Mouse (Mus musculus) cerebellum, adult 2 months (tissue): ENCODE data around the gene Lman1l. TPM values are rescaled to one million over a fixed set of nuclear protein-coding genes. Genes with fewer than 3 reads are reported as not detected.

Source experiments
- DNase-seq, 2 experiments: peaks; one replicate each; pipeline ENCODE4 v3.0.0; 2021
- H3K27ac ChIP-seq: fragments of 200-500 bp; 2 replicates; pipeline ENCODE4 v1.5.1; 2012; ENCODE audit warnings: low read length, control low read depth, inconsistent platforms; ENCODE audit not compliant: insufficient read depth
- H3K27me3 ChIP-seq: fragments of 200-500 bp; 2 replicates; pipeline ENCODE4 v1.6.1; 2012; ENCODE audit warnings: inconsistent platforms, mild to moderate bottlenecking, low read length, moderate library complexity; ENCODE audit not compliant: control insufficient read depth, insufficient read depth
- H3K4me1 ChIP-seq: fragments of 200-500 bp; 2 replicates; pipeline ENCODE4 v1.6.1; 2011; ENCODE audit warnings: low read length; ENCODE audit not compliant: control insufficient read depth, insufficient read depth
- H3K4me3 ChIP-seq: fragments of 200-500 bp; replicated peaks from 2 replicates; pipeline ENCODE3; 2011; ENCODE audit warnings: mild to moderate bottlenecking, low read depth, low read length, control low read depth; ENCODE audit not compliant: insufficient read depth
- CTCF ChIP-seq: fragments of 200-500 bp; IDR thresholded peaks from 2 replicates; pipeline ENCODE4 v1.5.1; 2011; ENCODE audit warnings: low read depth, mild to moderate bottlenecking, control low read depth, low read length, moderate library complexity, borderline replicate concordance; ENCODE audit not compliant: insufficient read depth
- POLR2A ChIP-seq: fragments of 200-500 bp; IDR thresholded peaks from 2 replicates; pipeline ENCODE4 v1.6.1; 2011; ENCODE audit warnings: low read length, control low read depth, borderline replicate concordance; ENCODE audit not compliant: insufficient read depth
- WGBS: fragments of 180-500 bp; shearing (Covaris S2); methylation state at CpG from one replicate; pipeline ENCODE4 v1.1.7; 2018; 5-methylcytosine and 5-hydroxymethylcytosine counted together
- polyA plus RNA-seq: library from polyadenylated mRNA; depleted of rRNA; stranded (reverse); fragments of >200 nt; gene quantifications from 2 replicates; pipeline ENCODE4 v1.2.3, GENCODE M21; 2012

The Lman1l gene
- polyA plus RNA-seq, 1 experiment = not detected

DNA sequence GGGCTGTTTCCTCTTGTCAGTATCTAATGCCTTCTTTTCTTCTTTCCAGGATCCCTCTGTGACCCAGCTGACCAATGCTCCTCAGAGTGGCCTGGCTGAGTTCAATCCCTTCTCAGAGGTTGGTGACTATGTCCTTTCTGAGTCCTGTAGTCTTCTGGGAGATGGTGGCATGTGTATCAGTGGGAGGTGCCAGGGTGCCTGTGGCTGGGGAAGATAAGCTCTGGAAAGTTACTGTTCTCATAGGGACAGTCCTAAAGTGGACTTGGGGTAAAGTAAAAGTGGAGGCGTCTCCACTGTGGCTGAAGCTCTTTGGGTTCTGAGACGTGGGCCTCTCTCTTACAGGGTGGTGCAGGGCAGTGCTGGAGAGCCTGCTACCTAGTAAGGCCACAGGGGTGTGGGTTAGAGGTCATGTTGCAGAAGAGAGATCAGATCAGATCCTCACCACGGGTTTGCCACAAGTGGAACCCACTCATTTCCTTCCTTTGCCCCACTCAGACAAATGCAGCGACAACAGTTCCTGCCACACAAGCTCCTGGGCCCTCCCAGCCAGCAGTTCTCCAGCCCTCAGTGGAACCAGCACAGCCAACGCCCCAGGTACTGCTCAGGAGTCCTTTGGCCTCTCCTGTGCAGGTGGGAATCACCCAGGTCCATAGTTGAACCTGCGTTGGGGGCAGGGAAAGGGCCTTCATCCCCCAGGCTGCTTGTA, 43.3 kb downstream of the Lman1l start:
- Histone ChIP-seq H3K27me3 (no peaks in the 10 kb centered on the region), H3K4me3 (no peak overlapping the region), H3K27ac (no peak overlapping the region), H3K4me1 (no peaks in the 10 kb centered on the region)
- DNase-seq = no peak
- WGBS = 88% methylated on average over 6 of the region's 6 CpGs
- TF ChIP-seq CTCF (no peak), POLR2A (no peak)

DNA sequence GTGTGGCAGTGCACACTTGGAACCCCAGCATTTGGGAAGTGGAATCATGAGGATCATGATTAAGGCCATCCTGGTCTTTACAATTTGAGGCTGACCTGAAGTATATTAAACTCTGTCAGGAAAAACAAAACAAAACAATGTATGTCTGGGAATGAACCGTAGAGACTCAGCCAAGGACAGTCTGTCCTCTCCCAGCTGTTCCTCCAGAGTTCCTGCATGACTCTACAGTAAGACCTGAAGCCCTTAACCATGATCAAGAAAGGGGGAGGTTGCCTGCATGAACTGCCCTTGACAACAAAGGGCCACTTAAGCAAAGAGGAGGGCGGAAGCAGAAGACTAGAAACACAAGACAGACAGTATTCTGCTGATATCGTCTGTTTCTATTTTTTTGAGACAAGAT, 45.0 kb downstream of the Lman1l start:
- TF ChIP-seq POLR2A (no peak), CTCF (no peak)
- 77% methylated on average over 3 of the region's 3 CpGs for WGBS
- H3K27ac ChIP-seq = no peak overlapping the region

DNA sequence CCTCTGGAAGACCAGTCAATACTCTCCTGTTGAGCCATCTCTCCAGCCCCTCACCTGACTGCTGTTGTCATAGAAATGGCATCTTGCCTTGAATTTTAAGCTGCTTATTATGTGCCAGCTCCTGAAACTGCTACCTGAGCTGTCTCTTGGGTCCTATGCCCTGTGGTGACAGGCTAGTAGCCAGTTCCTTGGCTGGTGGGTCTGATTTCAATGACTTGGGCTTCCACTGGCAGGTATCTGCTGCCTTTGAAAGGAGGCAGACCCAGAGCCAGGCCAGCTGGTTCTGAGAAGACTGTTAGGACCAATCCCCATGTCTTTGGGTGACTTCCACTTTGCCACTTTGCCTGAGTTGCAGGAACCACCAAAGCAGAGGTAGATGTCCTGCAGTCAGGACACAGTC, 46.2 kb downstream of the Lman1l start:
- no peak for DNase-seq
- Histone ChIP-seq H3K27me3 (no peaks in the 10 kb centered on the region), H3K4me1 (no peaks in the 10 kb centered on the region), H3K4me3 (no peak overlapping the region), H3K27ac (no peak overlapping the region)
- TF ChIP-seq CTCF = no peak
- no peak for TF ChIP-seq POLR2A

More for the DNA sequence above, 45.0 kb downstream of the Lman1l start:
- Histone ChIP-seq H3K4me1 (no peaks in the 10 kb centered on the region), H3K4me3 (no peak overlapping the region), H3K27me3 (no peaks in the 10 kb centered on the region)
- no peak for DNase-seq

DNA sequence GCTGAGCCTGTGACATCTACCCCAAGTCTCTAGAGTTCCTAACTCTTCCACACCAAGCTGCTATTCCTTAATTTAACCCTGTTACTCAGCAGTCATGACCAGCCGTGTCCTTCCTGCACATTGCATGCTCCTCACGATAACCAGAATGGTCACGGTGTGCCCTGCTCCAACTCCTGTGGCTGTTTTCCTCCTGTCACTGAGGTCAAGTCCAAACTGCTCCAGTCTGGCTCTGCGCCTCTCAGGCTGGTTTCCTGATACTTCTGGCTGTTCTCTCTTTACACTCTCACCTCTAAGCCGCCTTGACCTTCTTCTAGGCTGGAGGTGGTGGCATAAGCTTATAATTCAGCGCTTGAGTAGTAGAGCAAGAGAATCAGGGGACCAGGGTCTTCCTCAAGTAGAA, 52.1 kb downstream of the Lman1l start:
- 92% methylated on average over 6 of the region's 6 CpGs for WGBS
- Histone ChIP-seq H3K27ac (no peak overlapping the region), H3K4me3 (no peak overlapping the region), H3K4me1 (no peaks in the 10 kb centered on the region), H3K27me3 (no peaks in the 10 kb centered on the region)
- TF ChIP-seq POLR2A = no peak
- no peak for TF ChIP-seq CTCF
- no peak for DNase-seq

DNA sequence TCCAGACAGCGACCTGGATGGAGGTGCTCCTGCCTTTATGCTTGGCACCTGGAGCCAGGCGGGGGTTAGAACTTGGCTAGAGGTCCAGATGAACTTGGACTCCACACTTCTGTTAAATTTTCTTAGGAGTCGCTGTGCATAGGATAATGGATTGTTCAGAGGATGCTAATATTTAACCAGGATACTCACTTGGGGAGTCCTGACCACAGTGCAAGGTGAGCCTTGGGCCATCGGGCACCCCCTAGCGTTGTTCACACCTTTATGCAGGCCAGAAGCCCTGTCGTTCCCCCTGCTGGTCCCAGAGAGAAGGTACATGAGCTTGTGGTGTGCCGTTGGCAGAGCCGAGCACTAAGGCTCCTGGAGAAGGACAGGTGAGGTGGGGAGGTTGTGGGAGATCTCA, 53.7 kb downstream of the Lman1l start:
- TF ChIP-seq CTCF (peak; percentile 47; the same call in 1 of the 2 replicates), POLR2A (no peak)
- Histone ChIP-seq H3K4me3 (no peak overlapping the region), H3K27me3 (no peaks in the 10 kb centered on the region), H3K4me1 (0 out of 2 replicates have a peak, but pooled peaks cover under 1% of the 10 kb centered on the region), H3K27ac (no peak overlapping the region)
- peak in 1 of 2 experiments; percentile 23 for DNase-seq
- WGBS = 35% methylated on average over 8 of the region's 8 CpGs

DNA sequence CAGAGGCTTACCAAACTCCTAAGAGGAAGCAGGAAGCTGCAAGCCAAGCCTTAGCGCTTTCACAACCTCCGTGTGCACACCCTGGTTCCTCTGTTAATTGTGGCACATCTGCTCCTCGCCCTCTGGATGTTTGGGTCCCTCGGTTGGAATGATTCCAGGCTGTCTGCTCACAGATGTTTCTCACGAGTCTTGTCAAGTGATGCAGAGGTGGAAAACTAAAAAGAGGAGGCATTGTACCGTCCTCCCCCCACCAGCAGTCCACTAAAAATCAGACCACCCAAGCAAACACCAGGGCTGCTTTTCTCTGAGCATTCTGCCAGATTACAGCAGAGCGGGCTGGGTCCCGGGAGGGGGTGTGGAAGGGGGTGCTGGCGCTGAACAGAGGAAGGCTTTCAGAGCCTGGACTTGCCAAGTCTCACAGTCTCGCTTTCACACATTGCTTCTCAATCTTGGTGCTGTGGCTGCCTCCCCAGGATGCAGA, 54.8 kb downstream of the Lman1l start:
- TF ChIP-seq CTCF = no peak
- TF ChIP-seq POLR2A = no peak
- Histone ChIP-seq H3K4me3 (no peak overlapping the region), H3K27ac (no peak overlapping the region), H3K27me3 (no peaks in the 10 kb centered on the region), H3K4me1 (peaks cover 4% of the 10 kb centered on the region; the same call in 1 of the 2 replicates)
- WGBS = 23% methylated on average over 10 of the region's 10 CpGs
- peak in 1 of 2 experiments; percentile 23 for DNase-seq

DNA sequence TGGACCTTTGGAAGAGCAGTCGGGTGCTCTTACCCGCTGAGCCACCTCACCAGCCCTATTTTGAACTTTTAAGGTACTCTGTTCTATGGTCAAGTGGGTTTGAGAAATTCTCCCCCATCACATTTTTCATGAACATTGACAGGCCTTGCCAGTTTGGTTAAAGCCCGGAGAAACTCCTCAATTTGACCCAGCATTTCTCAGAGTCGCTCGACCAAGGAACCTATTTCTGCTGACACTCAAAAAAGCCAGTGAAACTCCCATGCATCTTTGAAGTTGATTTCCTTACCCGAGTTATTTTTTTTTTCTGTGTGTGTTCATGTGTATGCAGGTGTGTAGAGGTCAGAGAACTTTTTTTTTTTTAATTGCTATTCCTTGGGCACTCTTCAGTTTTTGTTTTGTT, 56.0 kb downstream of the Lman1l start:
- H3K4me3 ChIP-seq = no peak overlapping the region
- H3K27ac ChIP-seq = no peak overlapping the region
- WGBS = 91% methylated on average over 6 of the region's 6 CpGs
- DNase-seq = no peak
- peaks cover 4% of the 10 kb centered on the region; the same call in 1 of the 2 replicates for H3K4me1 ChIP-seq
- no peaks in the 10 kb centered on the region for H3K27me3 ChIP-seq
- TF ChIP-seq POLR2A (no peak), CTCF (no peak)

DNA sequence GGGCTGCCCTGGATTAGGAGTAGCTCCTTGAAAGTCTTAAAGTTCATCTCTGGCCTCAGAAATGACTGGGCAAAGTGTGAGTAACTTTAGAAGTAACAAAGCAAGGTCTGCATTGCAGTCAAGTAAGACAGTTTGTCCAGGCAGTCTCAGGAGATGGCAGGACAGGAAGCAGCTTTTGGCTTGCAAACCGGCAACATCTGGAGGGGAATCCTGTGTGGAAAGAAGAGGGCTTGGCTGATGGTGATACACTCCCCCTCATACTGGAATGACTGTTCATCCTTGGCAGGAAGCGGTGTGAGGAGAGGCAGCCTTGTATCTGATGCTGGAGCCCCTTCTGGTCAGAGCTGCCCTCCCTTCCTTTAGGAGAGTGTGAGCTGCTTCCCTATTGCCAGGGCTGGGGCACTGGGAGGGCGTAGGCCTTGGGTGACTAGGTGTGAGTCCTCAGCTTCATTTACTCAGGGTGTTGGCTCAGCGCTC, 57.6 kb downstream of the Lman1l start:
- H3K4me3 ChIP-seq = no peak overlapping the region
- no peak overlapping the region for H3K27ac ChIP-seq
- TF ChIP-seq POLR2A (no peak), CTCF (no peak)
- DNase-seq = no peak
- no peaks in the 10 kb centered on the region for H3K27me3 ChIP-seq
- H3K4me1 ChIP-seq = peaks cover 4% of the 10 kb centered on the region; the same call in 1 of the 2 replicates
- WGBS = 46% methylated on average over 4 of the region's 4 CpGs
